Mouse (Mus musculus) myocyte (in vitro differentiated cells): ENCODE results near the gene Spc24.

ENCODE experiments used
- MYOG ChIP-seq, 3 experiments: IDR thresholded peaks; one replicate each; pipeline ENCODE4 v1.6.1; 2011; ENCODE audit warnings: control low read depth in 2 of 3, low read depth in 2 of 3, mild to moderate bottlenecking in 2 of 3; ENCODE audit not compliant: insufficient read length in 2 of 3, control insufficient read depth in 1 of 3, insufficient read depth in 1 of 3
- USF1 ChIP-seq: IDR thresholded peaks from one replicate; pipeline ENCODE4 v1.6.1; 2011; ENCODE audit warnings: low read depth, mild to moderate bottlenecking, control low read depth, moderate library complexity

- TF ChIP-seq USF1 (no peak), MYOG (IDR thresholded peaks at IDR 0.05; ENCODE audit: control insufficient read depth in 1 of 3, insufficient read depth in 1 of 3, insufficient read length in 2 of 3, low read depth in 2 of 3) (no peak)
Observed at GRCm38 (mm10) chr9:21754516-21755321, 5.4 kb downstream of the Spc24 start.
